Mouse (Mus musculus) kidney, postnatal 25 days (tissue): ENCODE data around the gene Pifo.

Experiments used
- DNase-seq, 2 experiments: peaks; one replicate each; pipeline ENCODE4 v3.0.0; 2021; ENCODE audit warnings: mixed read lengths in 2 of 2

Pifo gene

DNA sequence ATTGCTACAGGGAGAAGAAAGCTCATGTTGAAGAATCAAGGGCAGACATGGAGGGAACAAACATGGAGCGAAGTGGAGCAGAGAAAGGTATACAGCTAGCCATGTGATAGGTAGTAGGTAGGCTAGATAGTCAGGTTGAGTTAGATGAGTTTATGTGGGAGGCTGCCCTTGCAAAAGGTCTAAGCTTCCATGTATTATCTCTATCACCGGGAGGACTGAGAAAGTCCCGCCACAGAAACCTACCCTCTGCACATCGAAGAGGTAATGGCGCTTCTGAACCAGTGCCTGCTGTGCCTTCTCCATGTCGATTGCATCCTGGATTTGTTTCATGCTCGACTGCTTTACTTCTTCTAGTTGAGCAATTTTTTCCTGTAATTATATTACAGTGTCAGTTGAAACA, 63.1 kb downstream of the Pifo start:
- DNase-seq = no peak
